Mouse (Mus musculus): ENCODE data around the gene Pax2. TPM values are rescaled to one million over a fixed set of nuclear protein-coding genes. Genes with fewer than 3 reads are reported as not detected.

Pax2 gene
- not detected for total RNA-seq (2021)

GRCm38 (mm10) chr19:44755693-44756420, at the start of gene Pax2:
Gene Pax2, plus strand, starts transcription at chr19:44756045.
- DNase-seq: peak; percentile 40

- peak; percentile 76 for DNase-seq
These were observed 47.0 kb upstream of the Pax2 start for GRCm38 (mm10) chr19:44708885-44709284.

GRCm38 (mm10) chr19:44716731-44717600, 38.9 kb upstream of the Pax2 start:
- DNase-seq: no peak

GRCm38 (mm10) chr19:44719292-44720193, 36.3 kb upstream of the Pax2 start:
- no peak for DNase-seq

- no peak for DNase-seq
These were observed 35.7 kb upstream of the Pax2 start for GRCm38 (mm10) chr19:44720194-44720521.

GRCm38 (mm10) chr19:44723611-44724440, 32.0 kb upstream of the Pax2 start:
- no peak for DNase-seq

GRCm38 (mm10) chr19:44725951-44726791, 29.7 kb upstream of the Pax2 start:
- peak; percentile 45 for DNase-seq

- no peak for DNase-seq
These were observed 21.7 kb upstream of the Pax2 start for GRCm38 (mm10) chr19:44734116-44734515.

GRCm38 (mm10) chr19:44734682-44735081, 21.2 kb upstream of the Pax2 start:
- DNase-seq: no peak

GRCm38 (mm10) chr19:44740300-44740699, 15.5 kb upstream of the Pax2 start:
- DNase-seq: no peak

- no peak for DNase-seq
These were observed 14.6 kb upstream of the Pax2 start for GRCm38 (mm10) chr19:44741091-44741763.

GRCm38 (mm10) chr19:44741764-44742127, 14.1 kb upstream of the Pax2 start:
- DNase-seq: no peak

GRCm38 (mm10) chr19:44742131-44743020, 13.5 kb upstream of the Pax2 start:
- no peak for DNase-seq

GRCm38 (mm10) chr19:44743021-44743415, 12.8 kb upstream of the Pax2 start:
- no peak for DNase-seq

- no peak for DNase-seq
These were observed 11.8 kb upstream of the Pax2 start for GRCm38 (mm10) chr19:44743961-44744520.

GRCm38 (mm10) chr19:44745741-44746140, 10.1 kb upstream of the Pax2 start:
- DNase-seq: no peak

- no peak for DNase-seq
These were observed 9.3 kb upstream of the Pax2 start for GRCm38 (mm10) chr19:44746541-44747024.

- DNase-seq: no peak
These were observed 8.4 kb upstream of the Pax2 start for GRCm38 (mm10) chr19:44747471-44747870.

- DNase-seq: no peak
These were observed 7.6 kb upstream of the Pax2 start for GRCm38 (mm10) chr19:44748271-44748670.

Measured in heart, postnatal 4 days (tissue).